Mouse (Mus musculus) T-helper 17 cell (primary cell): Measurements from ENCODE around the gene Dars.

ENCODE experiments used
- in situ Hi-C, 2 experiments: fragments of 300-600 bp; cut with MboI, MseI; formaldehyde crosslinking; loops; 1 replicate in 1 of 2; 2 replicates in 1 of 2; pipeline ENCODE4 v1.15.1; 2025; ENCODE audit warnings: high pct_unique_total_duplicates in 2 of 2

Dars gene

DNA sequence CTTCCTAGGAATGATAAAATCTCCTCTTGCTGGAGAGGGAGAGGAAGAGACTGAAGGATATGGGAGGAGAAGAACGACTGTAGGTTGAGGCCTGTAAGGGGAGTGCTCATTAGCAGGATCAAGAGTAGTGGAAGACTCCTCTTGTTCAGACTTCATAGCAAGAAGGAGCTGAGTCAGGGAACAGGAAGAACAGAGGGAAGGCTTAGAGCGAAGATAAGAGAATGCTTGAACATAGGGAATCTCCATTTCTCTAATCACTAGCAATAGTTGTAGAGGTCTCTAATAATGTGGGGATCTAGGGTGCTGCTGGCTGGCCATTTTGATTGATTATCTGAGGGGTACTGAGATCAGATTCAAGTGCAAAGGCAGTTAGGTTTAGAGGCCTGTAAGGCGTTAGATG is 7.8 kb upstream of the Dars start:
- in situ Hi-C loops = no loop called here

- in situ Hi-C loops = loop anchor here (10.0 kb wide), 1 partner anchor 313 kb away; the partner anchor contains the start of genes R3hdm1 (in 2 of the 2) and Zranb3 (in 2 of the 2)
Observed at GRCm38 (mm10) chr1:128417533-128417888, 343 bp upstream of the Dars start.

- in situ Hi-C loops = loop anchor here (10.0 kb wide), 1 partner anchor 306 kb away; the partner anchor contains the start of genes R3hdm1 (in 2 of the 2) and Zranb3 (in 2 of the 2)
Observed at GRCm38 (mm10) chr1:128411141-128411540, 6.0 kb downstream of the Dars start.

DNA sequence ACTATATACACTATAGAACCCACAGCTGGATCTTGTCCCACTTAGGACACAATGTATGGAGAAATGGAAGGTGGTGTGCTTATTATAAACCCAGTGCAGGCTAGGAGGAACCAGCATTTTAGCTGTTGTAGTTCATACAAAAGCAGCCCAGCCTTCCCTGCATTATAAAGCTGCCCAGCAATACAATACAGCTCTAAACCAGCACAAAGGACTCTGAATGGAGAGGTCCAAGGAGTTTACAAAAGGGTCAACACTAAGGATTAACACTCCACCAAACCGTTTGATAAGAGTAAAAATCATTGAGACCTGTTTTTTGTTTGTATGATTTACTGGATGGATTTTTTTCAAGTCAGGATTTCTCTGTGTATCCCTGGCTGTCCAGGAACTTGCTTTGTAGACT is 10.3 kb downstream of the Dars start:
- in situ Hi-C loops = no loop called here

DNA sequence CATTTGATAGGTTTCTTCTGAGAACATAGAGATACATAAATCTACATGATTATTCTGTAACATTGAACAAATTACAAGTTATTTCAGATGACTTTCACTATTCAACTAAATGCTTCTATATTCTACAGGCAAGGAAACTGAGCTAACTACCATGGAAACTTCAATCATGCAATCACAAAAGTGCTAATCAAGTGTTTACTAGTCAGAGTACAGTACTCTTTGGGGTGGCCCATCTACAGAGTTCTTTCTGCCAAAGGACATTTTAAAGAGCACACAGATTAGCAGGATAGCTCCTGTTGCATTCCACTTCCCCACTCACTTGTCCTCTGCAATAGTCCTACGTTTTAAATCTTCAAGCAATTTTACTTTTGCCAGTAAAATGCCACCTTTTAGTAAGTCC is 11.5 kb downstream of the Dars start:
- in situ Hi-C loops = no loop called here

DNA sequence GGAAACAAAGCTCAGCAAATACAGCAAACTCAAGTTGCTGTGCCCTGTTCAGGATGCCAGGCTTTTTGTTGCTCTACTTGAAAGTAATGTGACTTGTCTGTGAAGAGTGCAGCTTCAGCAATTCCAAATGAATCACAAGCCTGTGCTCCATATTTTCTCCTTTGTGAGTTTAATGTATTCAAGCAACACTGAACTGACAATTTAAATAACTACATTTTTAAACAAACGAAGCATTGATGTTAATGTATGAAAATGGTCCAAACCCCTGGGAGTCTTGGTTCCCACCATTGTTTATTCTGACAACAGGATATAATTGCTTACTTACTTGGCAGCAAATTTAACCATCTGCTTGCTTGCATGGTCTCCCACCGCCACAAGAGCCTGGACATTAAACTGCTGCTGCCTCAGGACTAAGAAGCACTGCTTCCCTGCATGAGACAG is 12.1 kb downstream of the Dars start:
- in situ Hi-C loops = no loop called here

DNA sequence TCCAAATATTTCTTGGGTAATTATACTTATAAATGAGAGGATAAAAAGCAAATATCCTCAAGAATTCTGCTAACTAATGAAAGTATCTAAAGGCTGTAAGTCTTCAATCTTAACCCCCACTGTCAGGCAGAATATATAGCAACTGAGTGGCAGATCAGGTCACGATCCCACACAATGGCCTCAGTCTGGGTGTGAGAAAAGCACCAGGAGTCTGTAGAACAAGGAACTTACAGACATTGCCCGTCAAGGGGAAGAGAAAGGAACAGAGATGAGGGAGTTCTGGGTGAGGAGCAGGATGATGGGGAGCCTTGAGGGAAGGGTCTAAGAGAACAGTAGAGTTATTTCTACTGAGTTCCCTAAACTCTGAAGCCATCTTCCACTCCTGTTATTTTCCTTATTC is 16.2 kb downstream of the Dars start:
- in situ Hi-C loops = no loop called here

GRCm38 (mm10) chr1:128399941-128400915 is 16.9 kb downstream of the Dars start:
- in situ Hi-C loops = loop anchor here in 1 of 2 experiments (10.0 kb wide), 1 partner anchor 185 kb away; no protein-coding TSS in a partner anchor

GRCm38 (mm10) chr1:128398738-128399445 is 18.3 kb downstream of the Dars start:
- in situ Hi-C loops = loop anchor here in 1 of 2 experiments (10.0 kb wide), 1 partner anchor 186 kb away; no protein-coding TSS in a partner anchor

DNA sequence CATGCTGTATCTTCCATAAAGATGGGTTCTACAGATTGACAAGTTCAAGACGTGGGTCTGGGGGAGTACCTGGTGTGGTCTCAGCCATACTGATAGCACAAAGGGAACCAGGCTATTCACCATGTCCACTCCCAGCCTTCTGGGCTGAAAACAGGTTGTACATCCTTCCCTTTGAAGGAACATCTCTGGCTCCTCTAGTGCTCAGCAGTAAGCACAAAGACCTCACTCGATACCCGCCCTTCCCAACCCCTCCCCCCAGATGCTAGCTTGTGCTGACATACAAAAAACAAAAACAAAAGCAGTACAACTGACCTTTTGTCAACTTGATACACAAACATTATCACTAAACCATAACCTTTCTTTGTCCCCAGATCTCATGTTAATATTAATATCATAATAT is 22.5 kb downstream of the Dars start:
- in situ Hi-C loops = loop anchor here in 1 of 2 experiments (10.0 kb wide), 1 partner anchor 190 kb away; no protein-coding TSS in a partner anchor

GRCm38 (mm10) chr1:128392382-128392781 is 24.8 kb downstream of the Dars start:
- in situ Hi-C loops = loop anchor here in 1 of 2 experiments (10.0 kb wide), 1 partner anchor 192 kb away; no protein-coding TSS in a partner anchor

DNA sequence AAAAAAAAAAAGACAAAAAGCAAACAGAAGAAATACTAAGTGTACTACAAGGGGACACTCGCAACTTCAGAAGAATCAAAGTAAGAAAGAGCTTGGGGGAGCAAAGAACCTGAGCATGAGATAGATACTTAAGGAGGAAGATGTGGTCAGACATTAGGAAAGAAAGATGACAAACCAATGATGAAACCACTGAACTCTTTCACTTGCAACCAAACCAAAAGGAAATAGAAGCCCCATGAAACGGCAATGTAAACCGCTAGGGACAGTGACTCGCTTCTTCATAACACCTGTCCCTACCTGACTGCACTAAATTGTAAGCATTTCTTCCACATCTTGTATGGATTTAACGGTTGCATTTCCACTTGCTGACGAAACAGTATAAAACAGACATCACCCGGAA is 30.7 kb downstream of the Dars start:
- in situ Hi-C loops = no loop called here

GRCm38 (mm10) chr1:128376841-128377240 is 40.3 kb downstream of the Dars start:
- in situ Hi-C loops = no loop called here

DNA sequence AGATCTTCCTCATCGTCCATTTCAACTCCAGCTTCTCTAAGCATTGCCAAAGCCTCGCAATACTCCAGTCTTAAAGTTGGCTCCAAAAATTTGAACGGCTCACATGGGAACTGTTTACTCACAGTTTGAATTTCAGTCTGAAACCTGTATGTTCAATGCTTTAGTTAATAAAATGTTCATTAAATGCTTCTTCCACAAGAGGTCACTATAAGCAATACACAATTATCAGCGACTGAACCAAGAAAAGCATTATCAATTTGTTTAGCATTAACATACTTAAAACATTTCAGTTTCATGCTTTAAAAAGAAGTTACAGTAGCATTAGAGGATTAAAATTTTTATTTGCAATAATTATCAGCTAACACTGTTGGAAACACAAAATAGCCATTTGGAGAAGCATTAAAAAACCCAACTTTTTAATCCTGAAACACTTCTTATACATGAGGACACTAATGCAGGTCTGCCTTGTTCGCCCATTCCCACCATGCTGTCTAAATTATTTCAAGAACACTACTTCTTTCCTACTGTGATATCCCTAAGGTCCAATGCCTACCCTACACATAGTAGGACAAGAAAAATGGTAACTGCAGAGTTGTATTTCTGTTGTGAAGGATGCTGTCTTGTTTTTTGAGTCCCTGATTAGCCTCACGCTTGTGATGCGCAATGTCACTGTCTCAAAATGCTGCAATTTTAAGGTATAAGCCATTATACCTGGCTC is 44.9 kb downstream of the Dars start:
- in situ Hi-C loops = no loop called here

GRCm38 (mm10) chr1:128368732-128369441 is 48.3 kb downstream of the Dars start:
- in situ Hi-C loops = loop anchor here in 1 of 2 experiments (5.0 kb wide), 1 partner anchor 463 kb away; no protein-coding TSS in a partner anchor

- in situ Hi-C loops = loop anchor here in 1 of 2 experiments (5.0 kb wide), 1 partner anchor 472 kb away; no protein-coding TSS in a partner anchor
Observed at GRCm38 (mm10) chr1:128360601-128361000, 56.6 kb downstream of the Dars start.

- in situ Hi-C loops = loop anchor here in 1 of 2 experiments (5.0 kb wide), 1 partner anchor 473 kb away; no protein-coding TSS in a partner anchor
Observed at GRCm38 (mm10) chr1:128359554-128360376, 57.4 kb downstream of the Dars start, which contains the start of gene Mcm6. Gene Mcm6, minus strand, starts transcription at chr1:128359664.

DNA sequence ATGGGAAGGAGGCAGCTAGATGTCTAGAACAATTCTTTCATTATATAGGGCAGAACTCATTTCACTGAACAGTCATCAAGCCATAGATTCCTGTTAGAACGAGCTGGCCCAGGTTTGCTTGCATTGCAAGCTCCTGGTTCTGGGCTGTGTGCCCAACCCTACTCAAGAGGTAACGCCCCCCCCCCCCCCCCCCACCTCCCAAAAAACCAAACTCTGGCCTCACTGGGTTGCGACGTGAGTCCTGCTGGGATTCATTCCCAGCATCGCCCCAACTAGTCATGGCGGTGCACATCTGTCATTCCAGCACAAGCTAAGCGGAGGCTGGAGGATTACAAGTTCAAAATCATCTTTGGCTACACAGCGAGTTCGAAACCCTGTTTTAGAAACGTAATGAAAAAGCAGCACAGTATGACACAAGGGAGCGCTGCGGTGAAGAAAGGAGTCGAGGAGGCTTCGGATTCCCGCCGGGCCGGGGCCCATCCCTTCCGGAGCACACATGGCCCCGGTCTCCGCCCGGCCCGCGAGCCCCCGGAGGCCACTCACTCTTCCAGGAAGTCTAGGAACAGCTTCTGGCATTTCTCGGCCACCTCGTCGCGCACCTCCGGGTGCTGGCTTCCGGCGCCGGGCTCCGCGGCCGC is 58.1 kb downstream of the Dars start:
- in situ Hi-C loops = no loop called here

DNA sequence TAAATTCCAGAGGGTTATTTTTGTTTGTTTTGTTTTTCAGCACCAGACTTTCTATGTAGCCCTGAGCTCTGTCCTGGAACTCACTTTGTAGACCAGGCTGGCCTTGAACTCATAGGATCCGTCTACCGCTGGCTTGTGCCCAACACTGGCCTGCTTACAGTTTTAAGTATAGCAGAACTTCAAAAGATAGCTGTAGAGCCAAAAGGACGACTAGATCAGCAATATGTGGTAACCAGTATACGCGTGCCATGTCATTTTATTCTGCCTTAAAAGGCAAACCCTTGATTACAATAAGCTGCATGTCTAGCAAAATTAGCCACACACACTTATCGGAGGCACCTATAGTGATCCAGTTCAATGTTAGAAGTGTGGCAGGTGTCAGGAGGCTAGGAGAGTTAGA is 58.9 kb downstream of the Dars start:
- in situ Hi-C loops = no loop called here
